8 mouse cellular contexts compared by ENCODE assay signal in the genomic region with DNA sequence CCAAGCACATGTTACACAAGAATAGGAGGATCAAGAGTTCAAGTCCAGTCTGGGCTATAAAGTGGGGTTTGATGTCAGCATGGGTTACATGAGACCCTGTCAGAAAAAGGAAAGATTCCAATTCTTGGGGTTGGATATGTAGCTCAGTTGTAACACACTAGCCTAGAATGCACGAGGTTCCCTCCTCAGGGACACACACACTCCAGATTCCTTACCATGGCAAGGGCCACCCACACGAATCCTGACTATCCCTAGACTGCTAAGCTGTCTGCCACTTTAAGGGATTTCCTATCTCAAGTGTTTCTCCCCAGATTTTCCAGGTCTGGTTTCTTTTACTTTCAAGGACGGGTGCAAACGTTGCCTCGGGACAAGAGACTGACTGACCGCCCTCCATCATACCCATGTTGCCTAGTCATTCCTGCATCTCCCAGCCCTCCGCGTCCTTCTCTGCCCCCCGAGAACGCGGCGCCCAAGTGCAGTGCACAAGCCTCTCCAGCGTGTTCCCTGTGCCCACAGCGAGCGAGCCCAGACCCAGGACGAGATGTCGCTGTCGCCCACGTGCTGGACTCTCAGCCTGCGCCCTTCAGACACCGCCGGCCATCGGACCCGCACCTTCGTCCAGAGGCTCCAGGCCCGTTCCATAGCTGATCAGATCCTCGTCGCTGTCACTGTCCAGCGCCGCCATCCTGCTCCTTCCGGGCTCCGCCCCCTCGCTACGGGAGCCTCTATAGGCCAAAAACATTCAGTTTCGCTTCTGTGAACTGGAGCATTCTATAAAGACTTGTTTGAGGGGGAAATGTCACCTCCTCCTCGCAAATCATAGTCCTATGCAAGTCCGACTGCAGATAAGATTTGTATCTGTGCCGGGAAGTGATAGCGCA. TPM values are rescaled to one million over a fixed set of nuclear protein-coding genes. Genes with fewer than 3 reads are reported as not detected.
DNase-seq lines count a peak whose midpoint lies in the region; ATAC-seq lines count a peak whose summit lies in the region.

A gene (minus strand): TSS at position 712 of the 881 bp plus-strand sequence.

- no peaks in the 10 kb centered on the region for H3K9me3 ChIP-seq in hindbrain, embryonic 14.5 days (ENCODE audit: control insufficient read depth, low read length)

- 2% methylated on average over 39 of the region's 39 CpGs for WGBS in hindbrain, embryonic 14.5 days

- H3K4me1 ChIP-seq in hindbrain, embryonic 14.5 days (replicated peaks; ENCODE audit: control insufficient read depth, insufficient read depth, low read length) = peaks cover 12% of the 10 kb centered on the region

- DNase-seq in R1 (ENCODE audit: low read depth, low spot score) = peak; percentile 93
- peak; percentile 97 for DNase-seq in cerebellum, postnatal 25 days
- peak; percentile 96 to 98 for DNase-seq in frontal cortex, postnatal 25 days (ENCODE audit: low spot score in 2 of 2)
- peak; percentile 99 for DNase-seq in hindbrain, embryonic 14.5 days (ENCODE audit: low spot score)
- peak; percentile 90 to 95 for DNase-seq in layer of hippocampus, postnatal 36 days
- DNase-seq in lung, postnatal 25 days (ENCODE audit: low spot score) = peak; percentile 93
- peak; percentile 87 for DNase-seq in retina, adult 2 months (ENCODE audit: low read depth, low spot score)
- peak; percentile 93 for DNase-seq in thymus, postnatal 25 days

- ATAC-seq in hindbrain, embryonic 14.5 days (ENCODE audit: low FRiP score) = peak; percentile 85

- no peaks in the 10 kb centered on the region for H3K27me3 ChIP-seq in hindbrain, embryonic 14.5 days (ENCODE audit: control insufficient read depth, insufficient read depth, low read length)

- peak within 1 kb of the TSS; percentile 82 for H3K4me2 ChIP-seq in hindbrain, embryonic 14.5 days (replicated peaks)

- peak within 1 kb of the TSS; percentile 78 for H3K4me3 ChIP-seq in hindbrain, embryonic 14.5 days (replicated peaks; ENCODE audit: low read length)

- H3K27ac ChIP-seq in hindbrain, embryonic 14.5 days = peak within 1 kb of the TSS; percentile 77

- no peaks in the 10 kb centered on the region for H3K36me3 ChIP-seq in hindbrain, embryonic 14.5 days (replicated peaks; ENCODE audit: control insufficient read depth, insufficient read depth)

- peak within 1 kb of the TSS; percentile 76 for H3K9ac ChIP-seq in hindbrain, embryonic 14.5 days

RNA-seq across cellular contexts. Expression of the gene that starts here (rescaled TPM):
- 18.7 and 19.3 TPM in 2 replicates for polyA plus RNA-seq in hindbrain, embryonic 14.5 days (2014; fragmentation: Nextera tagmentation; extraction: Ambion mirVana)
- total RNA-seq in layer of hippocampus, postnatal 36 days (2021) = 10 to 100 TPM; 25.4 to 26.8 TPM

Comparison
In these comparisons a context has a peak if more than half of its experiments do, and no peak if none do; other contexts are left out.
1. Peak in every context shown above with its lines: DNase-seq, ATAC-seq, H3K4me3 ChIP-seq and H3K27ac ChIP-seq.